Mouse (Mus musculus) MEL (cell line): Measurements from ENCODE around the gene Mri1. TPM values are rescaled to one million over a fixed set of nuclear protein-coding genes. Genes with fewer than 3 reads are reported as not detected.
A peak's percentile ranks its signal among the peaks of the same experiment; 100 is the strongest.

Experiments used
- DNase-seq: peaks from one replicate; pipeline ENCODE4 v3.0.0; 2011; ENCODE audit warnings: low read depth, low spot score
- H3K27ac ChIP-seq: 2 replicates; pipeline ENCODE4 v1.5.1; 2012; ENCODE audit warnings: low read depth, mild to moderate bottlenecking, control low read depth, low read length, moderate library complexity; ENCODE audit not compliant: control insufficient read depth
- H3K27me3 ChIP-seq, 2 experiments: fragments of 150-350 bp in 1 of 2; sonication (generic) in 1 of 2; 2 replicates each; pipeline ENCODE4 v1.6.1; 2012; ENCODE audit warnings: low read length in 2 of 2, mild to moderate bottlenecking in 2 of 2, improper control_type of control experiment in 1 of 2, moderate library complexity in 1 of 2; ENCODE audit not compliant: insufficient read depth in 2 of 2, control insufficient read depth in 1 of 2
- H3K36me3 ChIP-seq, 2 experiments: 2 replicates each; pipeline ENCODE4 v1.6.1; 2012 to 2014; ENCODE audit warnings: low read length in 2 of 2, improper control_type of control experiment in 1 of 2, inconsistent platforms in 1 of 2, mild to moderate bottlenecking in 1 of 2; ENCODE audit not compliant: insufficient read depth in 2 of 2, control insufficient read depth in 1 of 2
- H3K4me1 ChIP-seq, 2 experiments: fragments of 150-350 bp in 1 of 2; sonication (generic) in 1 of 2; 2 replicates each; pipeline ENCODE4 v1.6.1; 2012; ENCODE audit warnings: low read length in 2 of 2, improper control_type of control experiment in 1 of 2, mild to moderate bottlenecking in 1 of 2; ENCODE audit not compliant: insufficient read depth in 2 of 2, control insufficient read depth in 1 of 2
- H3K4me3 ChIP-seq, 2 experiments: fragments of 150-350 bp in 1 of 2; sonication (generic) in 1 of 2; 2 replicates each; pipeline ENCODE4 v1.5.1; 2012; ENCODE audit warnings: low read depth in 2 of 2, low read length in 2 of 2, mild to moderate bottlenecking in 2 of 2, moderate library complexity in 2 of 2, control low read depth in 1 of 2, improper control_type of control experiment in 1 of 2; ENCODE audit not compliant: control insufficient read depth in 1 of 2, insufficient read depth in 1 of 2
- H3K79me2 ChIP-seq: 2 replicates; pipeline ENCODE4 v1.6.1; 2012; ENCODE audit warnings: mild to moderate bottlenecking, low read length, moderate library complexity; ENCODE audit not compliant: control insufficient read depth, poor library complexity, insufficient read depth
- H3K9ac ChIP-seq: 2 replicates; pipeline ENCODE4 v1.6.1; 2012; ENCODE audit warnings: low read depth, mild to moderate bottlenecking, control low read depth, low read length, moderate library complexity; ENCODE audit not compliant: control insufficient read depth, poor library complexity, severe bottlenecking
- H3K9me3 ChIP-seq: fragments of 150-350 bp; sonication (generic); replicated peaks from 2 replicates; pipeline ENCODE4 v1.6.1; 2012; ENCODE audit warnings: mild to moderate bottlenecking, low read length, improper control_type of control experiment, moderate library complexity; ENCODE audit not compliant: insufficient read depth
- BHLHE40 ChIP-seq: IDR thresholded peaks from 2 replicates; pipeline ENCODE4 v1.6.1; 2012; ENCODE audit warnings: low read depth, mild to moderate bottlenecking, inconsistent platforms, low read length, improper control_type of control experiment, borderline replicate concordance
- CHD1 ChIP-seq: IDR thresholded peaks from 2 replicates; pipeline ENCODE4 v1.6.1; 2012; ENCODE audit warnings: low read depth, mild to moderate bottlenecking, inconsistent platforms, low read length, improper control_type of control experiment
- CTCF ChIP-seq, 3 experiments: IDR thresholded peaks in 2 of 3; conservative IDR thresholded peaks in 1 of 3; 2 replicates each; pipeline ENCODE4 v1.5.1; 2011 to 2012; ENCODE audit warnings: low read length in 3 of 3, low read depth in 2 of 3, mild to moderate bottlenecking in 2 of 3, improper control_type of control experiment in 1 of 3, inconsistent platforms in 1 of 3, mixed read lengths in 1 of 3, moderate library complexity in 1 of 3; ENCODE audit not compliant: control insufficient read depth in 1 of 3, insufficient read depth in 1 of 3, poor library complexity in 1 of 3, severe bottlenecking in 1 of 3
- E2F4 ChIP-seq: IDR thresholded peaks from 2 replicates; pipeline ENCODE4 v1.6.1; 2011; ENCODE audit warnings: low read depth, low read length, improper control_type of control experiment, borderline replicate concordance
- EP300 ChIP-seq, 2 experiments: IDR thresholded peaks; 2 replicates each; pipeline ENCODE4 v1.6.1; 2011; ENCODE audit warnings: improper control_type of control experiment in 2 of 2, low read length in 2 of 2, low read depth in 1 of 2, mild to moderate bottlenecking in 1 of 2
- GABPA ChIP-seq: IDR thresholded peaks from 2 replicates; pipeline ENCODE4 v1.6.1; 2012; ENCODE audit warnings: low read depth, mild to moderate bottlenecking, inconsistent platforms, low read length, improper control_type of control experiment, moderate library complexity
- GATA1 ChIP-seq: IDR thresholded peaks from 2 replicates; pipeline ENCODE4 v1.6.1; 2011; ENCODE audit warnings: low read depth, low read length, improper control_type of control experiment
- HCFC1 ChIP-seq: IDR thresholded peaks from 2 replicates; pipeline ENCODE4 v1.6.1; 2012; ENCODE audit warnings: low read depth, mild to moderate bottlenecking, inconsistent platforms, low read length, improper control_type of control experiment, moderate library complexity
- JUND ChIP-seq: IDR thresholded peaks from 2 replicates; pipeline ENCODE4 v1.6.1; 2011; ENCODE audit warnings: low read depth, mild to moderate bottlenecking, improper control_type of control experiment, low read length
- MAX ChIP-seq: IDR thresholded peaks from 2 replicates; pipeline ENCODE4 v1.6.1; 2011; ENCODE audit warnings: low read length, improper control_type of control experiment
- MAZ ChIP-seq: IDR thresholded peaks from 2 replicates; pipeline ENCODE4 v1.6.1; 2012; ENCODE audit warnings: low read depth, mild to moderate bottlenecking, inconsistent platforms, low read length, improper control_type of control experiment
- MEF2A ChIP-seq: IDR thresholded peaks from 2 replicates; pipeline ENCODE4 v1.6.1; 2014; ENCODE audit warnings: low read depth, mild to moderate bottlenecking, inconsistent platforms, low read length, improper control_type of control experiment; ENCODE audit not compliant: poor library complexity, insufficient replicate concordance, severe bottlenecking; ENCODE audit errors: extremely low read depth
- MXI1 ChIP-seq: IDR thresholded peaks from 2 replicates; pipeline ENCODE4 v1.6.1; 2011; ENCODE audit warnings: mild to moderate bottlenecking, low read depth, low read length, improper control_type of control experiment
- MYC ChIP-seq: IDR thresholded peaks from 2 replicates; pipeline ENCODE4 v1.6.1; 2011; ENCODE audit warnings: low read depth, mild to moderate bottlenecking, low read length, improper control_type of control experiment, moderate library complexity
- NELFE ChIP-seq: IDR thresholded peaks from 2 replicates; pipeline ENCODE4 v1.6.1; 2011; ENCODE audit warnings: low read depth, low read length, improper control_type of control experiment
- POLR2A ChIP-seq, 2 experiments: IDR thresholded peaks; 2 replicates each; pipeline ENCODE4 v1.6.1; 2011 to 2012; ENCODE audit warnings: low read length in 2 of 2, mild to moderate bottlenecking in 2 of 2, control low read depth in 1 of 2, improper control_type of control experiment in 1 of 2, low read depth in 1 of 2, moderate library complexity in 1 of 2; ENCODE audit not compliant: control insufficient read depth in 1 of 2, insufficient read depth in 1 of 2, poor library complexity in 1 of 2
- POLR2AphosphoS2 ChIP-seq: IDR thresholded peaks from 2 replicates; pipeline ENCODE4 v1.6.1; 2011; ENCODE audit warnings: low read length, improper control_type of control experiment
- POLR2AphosphoS5 ChIP-seq: IDR thresholded peaks from 2 replicates; pipeline ENCODE4 v1.6.1; 2012; ENCODE audit warnings: low read depth, borderline replicate concordance, mild to moderate bottlenecking, inconsistent platforms, low read length, moderate library complexity, mixed read lengths
- RAD21 ChIP-seq: IDR thresholded peaks from 2 replicates; pipeline ENCODE4 v1.6.1; 2011; ENCODE audit warnings: mild to moderate bottlenecking, low read depth, low read length, improper control_type of control experiment
- RCOR1 ChIP-seq: IDR thresholded peaks from 2 replicates; pipeline ENCODE4 v1.6.1; 2012; ENCODE audit warnings: low read depth, mild to moderate bottlenecking, inconsistent platforms, low read length, improper control_type of control experiment
- SIN3A ChIP-seq: IDR thresholded peaks from 2 replicates; pipeline ENCODE4 v1.6.1; 2012; ENCODE audit warnings: low read length, improper control_type of control experiment, inconsistent platforms
- TBP ChIP-seq: IDR thresholded peaks from 2 replicates; pipeline ENCODE4 v1.8.0; 2011; ENCODE audit warnings: low read depth, low read length, improper control_type of control experiment
- TCF12 ChIP-seq: IDR thresholded peaks from 2 replicates; pipeline ENCODE4 v1.6.1; 2014; ENCODE audit warnings: low read depth, mild to moderate bottlenecking, inconsistent platforms, low read length, improper control_type of control experiment, moderate library complexity
- USF1 ChIP-seq: IDR thresholded peaks from 2 replicates; pipeline ENCODE4 v1.6.1; 2014; ENCODE audit warnings: low read depth, mild to moderate bottlenecking, inconsistent platforms, low read length, improper control_type of control experiment, moderate library complexity
- USF2 ChIP-seq, 2 experiments: IDR thresholded peaks; 2 replicates each; pipeline ENCODE4 v1.6.1; 2011 to 2012; ENCODE audit warnings: improper control_type of control experiment in 2 of 2, low read length in 2 of 2, borderline replicate concordance in 1 of 2, inconsistent platforms in 1 of 2, low read depth in 1 of 2, mild to moderate bottlenecking in 1 of 2; ENCODE audit not compliant: insufficient read depth in 1 of 2
- ZC3H11A ChIP-seq: IDR thresholded peaks from 2 replicates; pipeline ENCODE4 v1.6.1; 2012; ENCODE audit warnings: low read depth, mild to moderate bottlenecking, inconsistent platforms, low read length, improper control_type of control experiment
- ZKSCAN1 ChIP-seq: IDR thresholded peaks from 2 replicates; pipeline ENCODE4 v1.6.1; 2012; ENCODE audit warnings: low read depth, mild to moderate bottlenecking, inconsistent platforms, low read length, improper control_type of control experiment, moderate library complexity
- ZMIZ1 ChIP-seq: IDR thresholded peaks from 2 replicates; pipeline ENCODE4 v1.6.1; 2012; ENCODE audit warnings: low read depth, mild to moderate bottlenecking, inconsistent platforms, low read length, improper control_type of control experiment, moderate library complexity
- ZNF384 ChIP-seq: IDR thresholded peaks from 2 replicates; pipeline ENCODE4 v1.6.1; 2012; ENCODE audit warnings: low read depth, mild to moderate bottlenecking, inconsistent platforms, low read length, improper control_type of control experiment
- polyA plus RNA-seq, 2 experiments: library from polyadenylated mRNA; stranded (reverse) in 1 of 2; unstranded in 1 of 2; fragments of >175 nt in 1 of 2; fragments of >200 nt in 1 of 2; gene quantifications; 2 replicates each; pipeline versions ENCODE4 v1.2.1 to v1.2.4; 2012; ENCODE audit warnings: low replicate concordance in 2 of 2, low read depth in 1 of 2; ENCODE audit not compliant: insufficient read length in 2 of 2, insufficient read depth in 1 of 2, missing spikeins in 1 of 2
- total RNA-seq: library from RNA; depleted of rRNA; stranded (reverse); fragments of 300-350 nt; gene quantifications from 2 replicates; pipeline ENCODE4 v1.2.3, GENCODE M21; 2012

The Mri1 gene
- total and polyA plus RNA-seq, 3 experiments = 27.8 to 43.2 TPM; not detected in 1

DNA sequence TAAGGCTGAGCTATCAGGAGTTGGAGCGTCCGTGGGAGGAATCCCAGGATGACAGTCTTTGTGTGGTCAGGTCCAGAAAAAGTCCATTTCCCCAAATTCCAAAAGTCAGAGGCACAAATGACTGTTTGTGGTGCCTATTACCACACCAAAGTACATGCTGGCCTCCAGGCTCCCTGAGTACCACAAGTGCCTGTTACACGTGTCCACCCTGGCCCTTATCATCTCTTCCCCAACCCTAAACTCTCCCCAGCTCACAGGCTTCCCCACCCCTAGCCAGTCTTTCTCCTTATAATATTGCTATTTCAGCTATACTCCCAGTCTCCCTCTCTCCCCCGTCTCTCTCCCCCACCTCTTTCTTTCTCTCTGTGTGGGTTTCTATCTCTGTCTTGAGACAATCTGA is 15.2 kb upstream of the Mri1 start:
- peak; percentile 33 for DNase-seq
- H3K4me1 ChIP-seq = peaks cover 15 to 25% of the 10 kb centered on the region in 2 experiments
- H3K27me3 ChIP-seq = no peaks in the 10 kb centered on the region
- no peak overlapping the region for H3K27ac ChIP-seq
- peaks cover 7% of the 10 kb centered on the region for H3K79me2 ChIP-seq
- peaks cover 0 to 17% of the 10 kb centered on the region in 2 experiments; a peak in 2 of 4 replicates for H3K36me3 ChIP-seq
- no peak overlapping the region for H3K9ac ChIP-seq
- H3K4me3 ChIP-seq = no peak overlapping the region
- no peaks in the 10 kb centered on the region for H3K9me3 ChIP-seq
- TF ChIP-seq USF1 = 0 out of 2 replicates have a peak, but pooled peaks have one; percentile 4
- TF ChIP-seq ZNF384 = no peak
- TF ChIP-seq EP300 (IDR thresholded peaks at IDR 0.05; ENCODE audit: low read depth in 1 of 2, low read length in 2 of 2) = no peak
- no peak for TF ChIP-seq TCF12
- TF ChIP-seq ZMIZ1 = no peak
- no peak for TF ChIP-seq ZKSCAN1
- peak; percentile 74 for TF ChIP-seq MAX
- no peak for TF ChIP-seq MAZ
- peak; percentile 78 for TF ChIP-seq MYC
- TF ChIP-seq MXI1 = peak; percentile 57
- no peak for TF ChIP-seq TBP
- TF ChIP-seq BHLHE40 = no peak
- TF ChIP-seq HCFC1 = no peak
- TF ChIP-seq MEF2A = no peak
- no peak for TF ChIP-seq E2F4
- TF ChIP-seq USF2 (IDR thresholded peaks at IDR 0.05; ENCODE audit: borderline replicate concordance in 1 of 2, insufficient read depth in 1 of 2, low read depth in 1 of 2, low read length in 2 of 2) = no peak

DNA sequence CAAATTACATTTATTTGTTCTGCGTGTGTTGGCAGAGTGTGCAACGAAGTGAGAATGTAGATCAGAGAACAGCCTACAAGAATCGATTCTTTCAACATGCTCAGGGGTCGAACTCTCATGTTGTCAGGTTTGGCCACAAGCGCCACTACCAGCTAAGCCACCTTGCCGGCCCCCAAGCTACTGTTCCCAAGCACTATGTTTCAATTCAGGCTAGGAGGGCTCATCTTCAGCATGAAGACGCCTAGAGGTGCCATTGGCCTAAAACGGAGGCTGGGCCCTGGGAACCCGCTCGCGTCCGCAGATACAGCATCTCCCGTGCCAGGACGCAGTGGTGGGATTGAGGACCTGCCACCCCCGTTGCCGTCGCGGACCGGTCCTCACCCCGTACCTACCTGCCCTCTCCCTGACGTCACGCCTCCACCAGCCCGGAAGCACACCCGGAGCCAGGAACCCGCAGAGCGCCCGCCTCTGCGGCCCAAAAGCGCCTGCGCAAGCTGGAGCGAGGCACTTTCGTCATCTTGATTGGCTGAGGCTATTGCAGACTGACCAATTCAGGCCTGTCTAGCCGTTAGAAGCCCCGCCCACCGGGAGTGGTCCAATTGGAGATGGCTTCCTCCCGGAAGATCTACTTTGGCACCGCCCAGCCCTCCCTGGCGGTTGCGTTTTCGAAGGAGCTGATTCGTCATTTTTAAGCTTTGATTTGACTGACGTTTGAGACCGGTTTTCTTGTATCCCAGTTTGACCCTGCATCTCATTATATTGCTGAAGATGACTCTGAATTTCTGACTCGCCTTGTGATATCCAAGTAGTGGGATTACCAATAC is 13.0 kb upstream of the Mri1 start, which contains the start of gene Ccdc130:
Gene Ccdc130, minus strand, starts transcription at position 431 of the 824 bp plus-strand sequence.
- Histone ChIP-seq H3K36me3 (peaks cover 0 to 12% of the 10 kb centered on the region in 2 experiments; a peak in 2 of 4 replicates), H3K9me3 (no peaks in the 10 kb centered on the region), H3K4me1 (peaks cover 9 to 20% of the 10 kb centered on the region in 2 experiments), H3K27me3 (no peaks in the 10 kb centered on the region), H3K27ac (peak within 1 kb of the TSS; percentile 87), H3K79me2 (peaks cover 7% of the 10 kb centered on the region), H3K4me3 (peak within 1 kb of the TSS; percentile 82 to 89), H3K9ac (peak within 1 kb of the TSS; percentile 78)
- DNase-seq = peak; percentile 100
- TF ChIP-seq TBP = peak; percentile 61
- TF ChIP-seq NELFE = peak; percentile 78
- TF ChIP-seq GATA1 = no peak
- TF ChIP-seq CTCF (IDR thresholded peaks at IDR 0.05 in 2 of 3, conservative IDR thresholded peaks at IDR 0.05 in 1 of 3; ENCODE audit: control insufficient read depth in 1 of 3, insufficient read depth in 1 of 3, low read depth in 2 of 3, low read length in 3 of 3, poor library complexity in 1 of 3, severe bottlenecking in 1 of 3) = no peak
- TF ChIP-seq RCOR1 = no peak
- TF ChIP-seq ZC3H11A = 0 out of 2 replicates have a peak, but pooled peaks have one; percentile 21
- TF ChIP-seq GABPA = no peak
- peak; percentile 44; the same call in 1 of the 2 replicates for TF ChIP-seq MAZ
- TF ChIP-seq TCF12 = peak; percentile 28; the same call in 1 of the 2 replicates
- peak; percentile 35 to 90; a peak in 2 of 4 replicates for TF ChIP-seq POLR2A (IDR thresholded peaks at IDR 0.05; ENCODE audit: control insufficient read depth in 1 of 2, insufficient read depth in 1 of 2, low read depth in 1 of 2, low read length in 2 of 2, poor library complexity in 1 of 2)
- TF ChIP-seq RAD21 = no peak
- no peak for TF ChIP-seq CHD1
- peak; percentile 77 for TF ChIP-seq SIN3A
- TF ChIP-seq POLR2AphosphoS2 = peak; percentile 83
- TF ChIP-seq ZKSCAN1 = no peak
- TF ChIP-seq EP300 (IDR thresholded peaks at IDR 0.05; ENCODE audit: low read depth in 1 of 2, low read length in 2 of 2) = no peak; a peak in 1 of 4 replicates
- TF ChIP-seq ZMIZ1 = peak; percentile 65; the same call in 1 of the 2 replicates
- TF ChIP-seq JUND = no peak
- no peak for TF ChIP-seq POLR2AphosphoS5
- TF ChIP-seq MEF2A = no peak
